Mouse (Mus musculus) stomach, embryonic 14.5 days (tissue): Measurements from ENCODE around the gene Mpzl3. TPM values are rescaled to one million over a fixed set of nuclear protein-coding genes. Genes with fewer than 3 reads are reported as not detected.
A peak's percentile ranks its signal among the peaks of the same experiment; 100 is the strongest.

Experiments
- ATAC-seq: fragments of 200-750 bp; cut with Nextera tagmentation; 2 replicates; pipeline ENCODE4 v1.8.0; 2017; ENCODE audit warnings: low read depth, moderate TSS enrichment; ENCODE audit not compliant: insufficient number of reproducible peaks, insufficient read depth, low FRiP score
- H3K27ac ChIP-seq: fragments of 300-500 bp; sonication (generic); 2 replicates; pipeline ENCODE4 v1.5.1; 2014; ENCODE audit warnings: mild to moderate bottlenecking, low read length, moderate library complexity, mixed read lengths
- H3K27me3 ChIP-seq: fragments of 300-500 bp; sonication (generic); 2 replicates; pipeline ENCODE4 v1.6.1; 2014; ENCODE audit warnings: low read length, control low read depth, mixed read lengths; ENCODE audit not compliant: control insufficient read depth, insufficient read depth
- H3K36me3 ChIP-seq: fragments of 300-500 bp; sonication (generic); 2 replicates; pipeline ENCODE4 v1.6.1; 2014; ENCODE audit warnings: mild to moderate bottlenecking, control low read depth, low read length, moderate library complexity, mixed read lengths; ENCODE audit not compliant: control insufficient read depth, insufficient read depth
- H3K4me1 ChIP-seq: fragments of 300-500 bp; sonication (generic); 2 replicates; pipeline ENCODE4 v1.6.1; 2014; ENCODE audit warnings: low read length, control low read depth, mixed read lengths; ENCODE audit not compliant: control insufficient read depth, insufficient read depth
- H3K4me2 ChIP-seq: fragments of 300-500 bp; sonication (generic); replicated peaks from 2 replicates; pipeline ENCODE4 v1.6.1; 2014; ENCODE audit warnings: low read depth, low read length, control low read depth
- H3K4me3 ChIP-seq: fragments of 300-500 bp; sonication (generic); 2 replicates; pipeline ENCODE4 v1.5.1; 2014; ENCODE audit warnings: low read depth, low read length, control low read depth
- H3K9ac ChIP-seq: fragments of 300-500 bp; sonication (generic); replicated peaks from 2 replicates; pipeline ENCODE4 v1.6.1; 2014; ENCODE audit warnings: low read depth, mild to moderate bottlenecking, control low read depth, low read length, moderate library complexity, mixed read lengths
- H3K9me3 ChIP-seq: fragments of 300-500 bp; sonication (generic); 2 replicates; pipeline ENCODE4 v1.6.1; 2016; ENCODE audit warnings: low read depth, low read length, control low read depth; ENCODE audit not compliant: control insufficient read depth
- WGBS: fragments of 180-500 bp; shearing (Covaris S2); extraction: QIAGEN DNeasy Blood & Tissue Kit; methylation state at CpG from one replicate; pipeline ENCODE4 v1.1.7; 2014; 5-methylcytosine and 5-hydroxymethylcytosine counted together
- polyA plus RNA-seq: library from polyadenylated mRNA; unstranded; fragments of >200 nt; fragmentation: Nextera tagmentation; extraction: Ambion mirVana; gene quantifications from 2 replicates; pipeline ENCODE4 v1.2.1, GENCODE M21; 2014

The Mpzl3 gene
- polyA plus RNA-seq, 1 experiment from 2014 or later = 3.1 TPM

DNA sequence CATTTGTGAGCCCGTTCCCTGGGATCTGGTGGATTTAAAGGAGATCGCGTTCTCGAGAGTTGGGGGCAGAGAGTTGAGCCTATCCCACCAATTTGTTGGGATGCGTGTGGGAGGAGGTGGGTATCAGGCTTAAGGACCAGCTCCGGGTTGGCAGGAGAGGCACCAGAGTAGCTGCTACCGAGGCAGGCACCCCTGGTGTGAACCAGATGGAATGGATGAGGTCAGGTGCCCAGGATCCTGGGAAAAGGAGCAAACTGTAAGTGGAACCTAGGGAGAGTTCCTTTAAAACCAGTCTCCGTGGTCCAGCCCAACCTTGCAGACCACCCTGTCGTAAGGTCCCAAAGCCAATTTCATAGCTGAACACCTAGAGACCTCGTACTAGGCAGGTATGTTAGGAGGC lies 63.6 kb downstream of the Mpzl3 start:
- H3K9me3 ChIP-seq = no peaks in the 10 kb centered on the region
- H3K4me1 ChIP-seq = peaks cover 16% of the 10 kb centered on the region; the same call in 1 of the 2 replicates
- peak overlapping the region; percentile 78 for H3K4me2 ChIP-seq
- no peaks in the 10 kb centered on the region for H3K27me3 ChIP-seq
- no peak overlapping the region for H3K27ac ChIP-seq
- peak overlapping the region; percentile 67 for H3K4me3 ChIP-seq
- H3K36me3 ChIP-seq = no peaks in the 10 kb centered on the region
- peak overlapping the region; percentile 58; the same call in 1 of the 2 replicates for H3K9ac ChIP-seq
- 20% methylated on average over 10 of the region's 10 CpGs for WGBS
- no peak for ATAC-seq

- 89% methylated on average over 8 of the region's 8 CpGs for WGBS
These were observed 64.4 kb downstream of the Mpzl3 start for GRCm38 (mm10) chr9:45119316-45119953.

DNA sequence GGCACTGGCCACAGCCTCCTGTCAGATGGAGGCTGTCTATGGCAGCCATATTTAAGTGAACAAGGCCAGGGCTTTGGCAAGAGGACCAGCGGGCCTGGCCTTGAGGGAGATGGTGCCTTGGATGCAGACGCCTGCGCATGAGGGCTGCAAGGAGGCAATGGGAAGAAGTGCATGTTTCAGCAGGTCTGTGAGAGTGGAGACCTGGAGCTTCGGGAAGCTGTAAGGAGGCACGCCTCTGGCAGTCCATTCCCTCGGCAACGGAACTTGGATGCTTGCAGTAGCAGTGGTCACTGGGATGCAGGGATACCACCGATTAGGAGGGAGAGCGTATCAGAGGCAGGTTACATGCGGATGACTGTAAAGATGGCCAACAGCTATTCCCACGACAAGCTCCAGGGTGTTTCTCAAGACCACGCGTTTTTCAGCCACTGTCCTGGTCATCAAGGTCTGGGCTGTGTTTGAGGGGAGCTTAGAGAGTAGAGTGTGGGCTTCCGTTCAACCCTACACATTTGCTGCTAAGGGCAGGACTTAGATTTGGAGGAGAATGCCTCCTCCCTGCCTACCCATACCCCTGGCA lies 65.1 kb downstream of the Mpzl3 start:
- Histone ChIP-seq H3K4me1 (peaks cover 16% of the 10 kb centered on the region; the same call in 1 of the 2 replicates), H3K4me2 (no peak overlapping the region), H3K36me3 (no peaks in the 10 kb centered on the region), H3K9ac (no peak overlapping the region), H3K9me3 (no peaks in the 10 kb centered on the region), H3K27ac (no peak overlapping the region), H3K4me3 (no peak overlapping the region), H3K27me3 (no peaks in the 10 kb centered on the region)
- 88% methylated on average over 14 of the region's 14 CpGs for WGBS
- ATAC-seq = no peak

More at GRCm38 (mm10) chr9:45119316-45119953, 64.4 kb downstream of the Mpzl3 start:
- no peak for ATAC-seq
- Histone ChIP-seq H3K9me3 (no peaks in the 10 kb centered on the region), H3K4me1 (peaks cover 16% of the 10 kb centered on the region; the same call in 1 of the 2 replicates), H3K4me2 (peak overlapping the region; percentile 78; the same call in 1 of the 2 replicates), H3K27ac (no peak overlapping the region), H3K9ac (no peak overlapping the region), H3K27me3 (no peaks in the 10 kb centered on the region), H3K36me3 (no peaks in the 10 kb centered on the region), H3K4me3 (no peak overlapping the region)

DNA sequence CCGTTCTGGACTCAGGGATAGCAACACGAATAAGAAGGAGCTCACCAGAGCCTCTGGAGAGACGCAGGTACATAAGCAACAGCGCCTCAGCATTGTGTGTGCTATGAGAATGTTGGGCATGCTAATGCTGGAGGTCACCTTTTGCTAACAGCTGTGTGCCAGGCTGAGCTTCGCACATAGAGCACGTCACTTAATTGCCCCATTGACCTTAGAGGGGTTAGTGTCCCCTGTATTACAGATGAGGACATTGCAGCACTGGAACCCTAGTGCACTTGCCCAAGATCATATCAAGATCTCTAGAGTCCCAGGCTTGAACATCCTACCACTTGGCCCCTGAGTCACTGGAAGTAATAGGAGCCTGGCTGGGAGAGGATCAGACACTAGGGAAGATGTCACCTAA lies 65.6 kb downstream of the Mpzl3 start:
- H3K27me3 ChIP-seq = no peaks in the 10 kb centered on the region
- no peaks in the 10 kb centered on the region for H3K9me3 ChIP-seq
- H3K9ac ChIP-seq = no peak overlapping the region
- H3K36me3 ChIP-seq = no peaks in the 10 kb centered on the region
- H3K27ac ChIP-seq = no peak overlapping the region
- no peak for ATAC-seq
- WGBS = 85% methylated on average over 6 of the region's 6 CpGs
- peaks cover 11% of the 10 kb centered on the region; the same call in 1 of the 2 replicates for H3K4me1 ChIP-seq
- H3K4me2 ChIP-seq = no peak overlapping the region
- no peak overlapping the region for H3K4me3 ChIP-seq

DNA sequence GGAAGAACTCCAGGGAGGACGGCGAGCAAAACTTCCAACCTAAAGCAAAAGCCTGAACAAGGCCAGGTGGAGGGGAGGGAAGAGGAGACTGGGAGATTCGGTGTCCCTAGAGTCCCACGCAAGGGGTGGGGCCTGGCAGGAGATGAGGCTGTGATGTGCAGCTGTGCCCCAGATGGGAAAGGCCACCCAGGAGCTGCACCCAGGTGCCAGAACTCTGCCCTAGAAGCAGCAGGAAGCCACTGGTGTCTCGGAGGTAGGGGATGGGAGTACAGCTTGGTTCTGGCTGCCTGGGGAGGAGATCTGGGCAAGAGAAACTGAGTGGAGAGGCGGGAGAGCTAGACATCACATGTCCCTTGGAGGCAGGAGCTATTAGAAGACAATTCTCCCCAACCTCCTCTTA lies 66.0 kb downstream of the Mpzl3 start:
- no peak overlapping the region for H3K4me2 ChIP-seq
- no peak overlapping the region for H3K27ac ChIP-seq
- no peaks in the 10 kb centered on the region for H3K9me3 ChIP-seq
- no peaks in the 10 kb centered on the region for H3K27me3 ChIP-seq
- ATAC-seq = no peak
- no peaks in the 10 kb centered on the region for H3K36me3 ChIP-seq
- H3K4me1 ChIP-seq = peaks cover 10% of the 10 kb centered on the region; the same call in 1 of the 2 replicates
- H3K9ac ChIP-seq = no peak overlapping the region
- WGBS = 65% methylated on average over 6 of the region's 6 CpGs
- H3K4me3 ChIP-seq = no peak overlapping the region

DNA sequence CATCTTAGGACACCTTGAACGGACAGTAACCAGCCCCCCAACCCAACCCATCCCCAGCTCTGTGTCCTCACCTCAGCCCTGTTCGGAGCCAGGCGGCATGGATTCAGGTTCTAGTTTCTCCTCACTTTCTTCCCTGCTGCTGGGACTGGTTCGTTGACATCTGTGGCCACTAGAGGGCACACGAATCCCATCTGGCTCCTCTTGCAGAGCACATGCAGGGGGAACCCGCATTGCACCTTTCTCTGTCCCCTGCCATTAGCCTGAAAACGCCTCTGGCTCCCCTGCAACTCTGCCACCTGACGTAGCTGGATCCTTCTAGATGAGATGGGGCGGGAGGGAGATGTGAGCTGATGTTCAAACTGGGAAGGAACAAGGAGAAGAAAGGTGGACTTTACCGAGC lies 66.8 kb downstream of the Mpzl3 start:
- peak; percentile 42; the same call in 1 of the 2 replicates for ATAC-seq
- Histone ChIP-seq H3K4me1 (peaks cover 8% of the 10 kb centered on the region; the same call in 1 of the 2 replicates), H3K9me3 (no peaks in the 10 kb centered on the region), H3K4me3 (peak overlapping the region; percentile 8; the same call in 1 of the 2 replicates), H3K27me3 (no peaks in the 10 kb centered on the region), H3K9ac (no peak overlapping the region), H3K4me2 (peak overlapping the region; percentile 39), H3K36me3 (no peaks in the 10 kb centered on the region), H3K27ac (peak overlapping the region; percentile 2; the same call in 1 of the 2 replicates)
- WGBS = 6% methylated on average over 10 of the region's 10 CpGs

DNA sequence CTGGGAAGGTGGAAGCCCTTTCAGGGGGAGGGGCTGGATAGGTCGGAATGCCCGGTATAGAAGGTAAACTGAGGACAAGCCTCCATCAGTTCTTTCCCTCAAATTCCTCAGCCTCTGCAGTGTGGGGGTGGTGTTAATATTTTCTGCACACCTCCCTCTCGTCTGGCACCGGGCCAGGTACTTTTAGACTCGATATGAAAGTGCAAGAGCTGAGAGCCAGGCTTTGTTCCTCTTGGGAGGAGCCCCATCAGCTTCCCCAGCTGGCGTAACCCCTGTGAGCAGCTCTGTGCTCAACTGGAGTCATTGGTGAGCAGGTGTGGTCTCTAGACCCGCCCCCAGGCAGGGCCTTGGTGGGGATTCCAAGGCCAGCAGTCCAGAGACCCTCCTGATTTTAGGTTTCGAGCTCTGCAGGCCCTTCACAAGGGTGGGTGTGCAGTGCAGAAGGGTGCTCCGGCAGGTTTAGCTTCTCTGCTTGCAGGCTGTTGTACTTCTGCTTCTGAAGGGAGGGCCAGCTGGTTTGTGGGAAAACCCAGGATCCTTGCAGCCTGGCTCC lies 67.3 kb downstream of the Mpzl3 start:
- Histone ChIP-seq H3K4me3 (peak overlapping the region; percentile 8; the same call in 1 of the 2 replicates), H3K27ac (peak overlapping the region; percentile 2; the same call in 1 of the 2 replicates), H3K36me3 (no peaks in the 10 kb centered on the region), H3K9ac (no peak overlapping the region), H3K27me3 (no peaks in the 10 kb centered on the region), H3K9me3 (no peaks in the 10 kb centered on the region), H3K4me2 (peak overlapping the region; percentile 39), H3K4me1 (peaks cover 8% of the 10 kb centered on the region; the same call in 1 of the 2 replicates)
- peak; percentile 51; the same call in 1 of the 2 replicates for ATAC-seq
- 19% methylated on average over 9 of the region's 9 CpGs for WGBS

DNA sequence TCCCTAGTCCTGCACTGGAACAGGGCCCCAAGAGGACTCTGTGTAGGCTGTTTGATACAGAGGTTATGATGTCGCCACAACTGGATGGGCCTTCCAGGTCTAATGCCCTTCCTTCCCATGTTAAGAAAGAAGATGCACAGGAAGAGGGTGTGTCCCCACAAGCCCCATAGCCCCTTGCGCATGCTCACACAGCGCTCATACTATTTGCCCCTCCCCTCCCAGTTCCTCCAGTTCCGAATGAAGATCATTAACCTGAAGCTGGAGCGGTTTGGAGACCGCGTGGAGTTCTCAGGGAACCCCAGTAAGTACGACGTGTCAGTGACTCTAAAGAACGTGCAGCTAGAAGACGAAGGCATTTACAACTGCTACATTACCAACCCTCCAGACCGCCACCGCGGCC lies 70.2 kb downstream of the Mpzl3 start:
- 89% methylated on average over 14 of the region's 14 CpGs for WGBS
- no peak overlapping the region for H3K9ac ChIP-seq
- no peak for ATAC-seq

More for the DNA sequence above, 70.2 kb downstream of the Mpzl3 start:
- Histone ChIP-seq H3K27ac (no peak overlapping the region), H3K4me2 (no peak overlapping the region), H3K36me3 (no peaks in the 10 kb centered on the region), H3K4me3 (no peak overlapping the region), H3K9me3 (no peaks in the 10 kb centered on the region), H3K4me1 (peaks cover 8% of the 10 kb centered on the region; the same call in 1 of the 2 replicates), H3K27me3 (no peaks in the 10 kb centered on the region)
